Mouse (Mus musculus) ES-Bruce4 (cell line): ENCODE results near the gene Fgfr2.

ENCODE experiments used
- CTCF ChIP-seq: IDR thresholded peaks from one replicate; pipeline ENCODE4 v1.8.1; 2011; ENCODE audit warnings: low read depth, low read length
- EP300 ChIP-seq: IDR thresholded peaks from 2 replicates; pipeline ENCODE4 v1.6.1; 2011; ENCODE audit warnings: low read depth, low read length; ENCODE audit not compliant: insufficient read depth
- POLR2A ChIP-seq: IDR thresholded peaks from one replicate; pipeline ENCODE4 v1.8.1; 2011; ENCODE audit warnings: low read length; ENCODE audit not compliant: insufficient read depth

DNA sequence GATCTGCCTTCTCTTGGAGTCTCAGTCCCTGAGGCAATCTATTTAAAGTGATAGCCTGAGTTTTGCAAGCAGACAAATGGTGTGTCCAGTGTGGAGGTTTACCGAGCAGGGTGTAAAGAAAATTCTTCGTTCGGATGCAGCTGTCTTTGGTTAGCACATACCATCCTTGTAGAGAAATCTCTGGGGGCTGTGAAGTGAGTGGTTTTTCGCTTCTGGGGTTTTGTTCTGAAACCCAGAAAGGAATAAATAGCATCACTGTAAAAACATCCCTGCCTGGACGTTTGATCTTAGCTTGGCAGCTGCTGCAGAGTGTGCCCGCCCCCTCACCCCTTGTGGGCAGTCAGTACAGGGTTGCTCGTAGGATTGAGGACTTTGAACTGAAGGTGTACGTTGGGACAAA, 767.0 kb downstream of the Fgfr2 start:
- TF ChIP-seq POLR2A = no peak
- TF ChIP-seq CTCF = no peak
- no peak for TF ChIP-seq EP300
